Mouse (Mus musculus) brain, adult 2 months (tissue): ENCODE data around the gene Synpr.
"Not testable (repeated sequence)": the region's sequence is repeated elsewhere in the genome, so short reads cannot be mapped to it uniquely, and the experiment has no call there.

Experiments used
- DNase-seq: peaks from one replicate; pipeline ENCODE4 v3.0.0; 2011; ENCODE audit warnings: low read depth, low spot score

Synpr gene

GRCm38 (mm10) chr14:13284091-13284844 lies at the start of gene Synpr:
Synpr (plus strand) TSS chr14:13284780.
- DNase-seq: peak; percentile 95

- DNase-seq: peak; percentile 56
These were observed 47.7 kb upstream of the Synpr start for GRCm38 (mm10) chr14:13236929-13237328.

GRCm38 (mm10) chr14:13247431-13247830 lies 37.1 kb upstream of the Synpr start:
- DNase-seq: no peak

GRCm38 (mm10) chr14:13249361-13249760 lies 35.2 kb upstream of the Synpr start:
- no peak for DNase-seq

GRCm38 (mm10) chr14:13252594-13252993 lies 32.0 kb upstream of the Synpr start:
- DNase-seq: no peak

- not testable (repeated sequence) for DNase-seq
These were observed 29.8 kb upstream of the Synpr start for GRCm38 (mm10) chr14:13254741-13255140.

- DNase-seq: peak; percentile 66
These were observed 22.2 kb upstream of the Synpr start for GRCm38 (mm10) chr14:13262406-13262805.

- peak; percentile 53 for DNase-seq
These were observed 18.2 kb upstream of the Synpr start for GRCm38 (mm10) chr14:13266331-13266730.

GRCm38 (mm10) chr14:13267181-13267580 lies 17.4 kb upstream of the Synpr start:
- peak; percentile 93 for DNase-seq

- DNase-seq: peak; percentile 81
These were observed 1.4 kb upstream of the Synpr start for GRCm38 (mm10) chr14:13283211-13283610.

- no peak for DNase-seq
These were observed 242 bp downstream of the Synpr start for GRCm38 (mm10) chr14:13284845-13285198.

- DNase-seq: peak; percentile 80
These were observed 956 bp downstream of the Synpr start for GRCm38 (mm10) chr14:13285341-13286130.

- peak; percentile 68 for DNase-seq
These were observed 9.6 kb downstream of the Synpr start for GRCm38 (mm10) chr14:13294200-13294599.

- DNase-seq: no peak
These were observed 29.7 kb downstream of the Synpr start for GRCm38 (mm10) chr14:13314323-13314722.

- no peak for DNase-seq
These were observed 43.9 kb downstream of the Synpr start for GRCm38 (mm10) chr14:13328461-13328860.

GRCm38 (mm10) chr14:13332497-13333306 lies 48.1 kb downstream of the Synpr start:
- no peak for DNase-seq

- DNase-seq: no peak
These were observed 48.8 kb downstream of the Synpr start for GRCm38 (mm10) chr14:13333372-13333771.

GRCm38 (mm10) chr14:13336162-13336561 lies 51.6 kb downstream of the Synpr start:
- peak; percentile 77 for DNase-seq

- peak; percentile 69 for DNase-seq
These were observed 56.1 kb downstream of the Synpr start for GRCm38 (mm10) chr14:13340688-13341087.

- peak; percentile 44 for DNase-seq
These were observed 59.7 kb downstream of the Synpr start for GRCm38 (mm10) chr14:13344240-13344639.

- peak; percentile 58 for DNase-seq
These were observed 64.7 kb downstream of the Synpr start for GRCm38 (mm10) chr14:13349170-13349865.
